Mouse (Mus musculus) left cerebral cortex, adult 2 months (tissue): Measurements from ENCODE around the gene Cry2. TPM values are rescaled to one million over a fixed set of nuclear protein-coding genes. Genes with fewer than 3 reads are reported as not detected.

ENCODE experiments used
- DNase-seq, 2 experiments: peaks; one replicate each; pipeline ENCODE4 v3.0.0; 2021 to 2022; ENCODE audit warnings: low spot score in 2 of 2, mixed read lengths in 1 of 2; ENCODE audit errors: extremely low spot score in 1 of 2
- H3K27ac ChIP-seq: fragments of 200-600 bp; 2 replicates; pipeline ENCODE4 v1.8.1; 2022
- H3K4me3 ChIP-seq: fragments of 200-600 bp; 2 replicates; pipeline ENCODE4 v1.8.1; 2022
- CTCF ChIP-seq: fragments of 200-600 bp; IDR thresholded peaks from 2 replicates; pipeline ENCODE4 v1.8.1; 2022; ENCODE audit warnings: antibody characterized with exemption, mild to moderate bottlenecking, moderate library complexity
- intact Hi-C: fragments of 180-260 bp; cut with DNase I; formaldehyde crosslinking; loops from one replicate; pipeline ENCODE4 v1.15.1; 2025
- total RNA-seq, 2 experiments: library from RNA; stranded (reverse); gene quantifications; 2 replicates each; pipeline ENCODE4 v1.2.3; 2021

Cry2 gene
- total RNA-seq, 2 experiments from 2014 or later = 126 to 129 TPM

DNA sequence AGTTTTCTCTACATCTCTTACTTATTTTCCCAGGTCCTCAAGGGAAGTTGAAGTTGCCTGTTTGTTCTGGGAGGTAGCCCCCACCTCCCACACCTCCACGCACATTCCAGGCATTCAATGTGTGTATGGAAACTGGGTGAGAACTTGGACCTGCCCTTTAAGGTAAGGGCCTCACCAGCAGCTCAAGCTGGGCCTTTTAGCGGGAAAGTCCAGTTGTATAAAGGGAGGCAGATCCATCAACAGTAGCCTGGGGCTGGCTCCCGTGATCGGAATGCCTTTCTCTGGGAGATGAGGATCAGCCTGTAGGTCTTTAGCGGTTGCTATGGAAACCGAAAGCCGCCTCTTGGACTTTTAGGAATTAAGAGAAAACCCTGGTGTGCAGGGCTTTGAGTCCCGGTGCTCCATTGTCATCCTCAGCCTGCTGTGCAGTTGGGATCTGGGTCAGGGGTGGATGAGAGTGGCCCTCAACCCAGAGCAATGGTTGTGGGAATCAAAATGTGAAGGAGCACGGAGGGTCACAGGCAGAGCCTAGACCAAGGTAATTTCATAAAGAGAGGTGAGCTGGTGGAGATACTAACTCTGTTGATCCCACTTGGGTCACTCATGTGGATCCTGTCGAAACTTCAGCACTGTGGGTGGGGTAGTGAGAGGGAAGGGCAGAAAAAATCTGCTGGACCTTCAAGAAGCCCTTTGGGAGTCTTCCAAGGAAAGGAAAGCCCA is 61.7 kb downstream of the Cry2 start:
- DNase-seq = no peak
- H3K27ac ChIP-seq = no peak overlapping the region
- no peak for TF ChIP-seq CTCF
- intact Hi-C loops = no loop called here
- H3K4me3 ChIP-seq = no peak overlapping the region

DNA sequence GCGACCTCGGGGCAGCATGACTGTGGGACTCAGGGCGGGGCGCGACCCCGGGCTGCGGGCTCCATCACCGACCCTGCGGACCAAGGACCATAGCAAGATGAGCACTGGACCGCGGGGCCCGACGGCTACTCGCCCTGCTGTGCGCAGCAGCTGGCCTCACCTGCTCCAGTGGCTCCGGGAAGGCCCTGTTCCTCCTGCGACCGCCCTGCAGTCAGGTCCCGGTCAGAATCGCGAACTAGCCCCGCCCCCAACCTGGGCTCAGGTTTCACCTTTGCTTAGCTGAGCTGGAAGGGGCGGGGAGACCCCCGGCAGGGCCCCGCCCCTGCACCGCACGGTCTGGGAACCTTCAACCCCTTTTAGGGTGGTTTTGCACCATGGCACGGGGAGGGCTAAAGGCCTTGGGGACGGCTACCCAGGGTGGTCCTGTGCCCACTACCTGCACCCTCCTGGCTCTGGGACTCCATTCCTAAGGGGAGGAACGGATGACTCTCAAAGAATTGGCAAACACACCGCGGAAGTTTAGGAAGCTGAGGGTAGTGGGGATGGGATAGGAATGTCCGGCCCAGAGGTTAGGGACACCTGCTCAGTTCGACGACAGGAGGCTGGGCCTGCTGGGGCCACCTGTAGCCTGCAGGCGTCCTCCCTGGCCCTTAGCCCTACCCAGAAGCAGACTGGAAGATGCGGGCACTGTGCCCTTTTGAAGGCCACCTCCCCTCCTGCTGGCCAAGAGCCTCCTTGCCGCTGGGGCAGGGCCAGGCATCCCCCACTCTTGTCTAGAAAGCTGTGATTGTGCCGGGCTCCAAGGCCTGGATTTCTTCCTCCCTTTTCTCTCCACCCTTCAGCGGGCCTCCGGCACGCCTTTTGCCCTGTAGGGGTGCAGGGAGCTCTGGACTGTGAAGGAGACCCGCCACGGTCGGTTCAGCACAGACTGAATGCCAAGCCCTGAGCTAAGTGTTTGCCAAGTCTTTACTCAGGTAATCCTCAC is 62.7 kb downstream of the Cry2 start:
- Histone ChIP-seq H3K27ac (no peak overlapping the region), H3K4me3 (peak overlapping the region; percentile 16; the same call in 1 of the 2 replicates)
- intact Hi-C loops = no loop called here
- no peak for DNase-seq
- TF ChIP-seq CTCF = no peak

DNA sequence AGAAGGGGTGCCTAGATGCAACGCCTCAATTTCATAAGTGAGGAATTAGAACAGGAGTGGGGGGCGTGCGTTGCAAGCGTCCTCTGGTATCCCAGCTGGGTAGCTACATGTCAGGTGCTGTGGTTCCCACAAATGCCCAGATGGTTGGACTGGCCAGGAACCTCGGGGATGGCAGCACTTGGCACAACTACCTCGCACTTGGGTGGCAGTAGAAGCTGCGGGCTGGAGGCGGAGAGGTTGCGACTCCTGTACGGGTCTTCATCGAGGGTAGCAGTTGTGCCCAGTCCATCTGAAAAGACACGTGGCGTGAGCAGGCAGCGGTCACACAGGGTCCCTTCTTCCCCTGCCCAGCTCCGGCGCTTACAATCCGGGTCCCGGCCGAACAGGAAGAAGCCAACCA is 63.5 kb downstream of the Cry2 start:
- no peak overlapping the region for H3K27ac ChIP-seq
- TF ChIP-seq CTCF = no peak
- DNase-seq = no peak
- 0 out of 2 replicates have a peak overlapping the region, but pooled peaks have one; percentile 16 for H3K4me3 ChIP-seq
- intact Hi-C loops = no loop called here

DNA sequence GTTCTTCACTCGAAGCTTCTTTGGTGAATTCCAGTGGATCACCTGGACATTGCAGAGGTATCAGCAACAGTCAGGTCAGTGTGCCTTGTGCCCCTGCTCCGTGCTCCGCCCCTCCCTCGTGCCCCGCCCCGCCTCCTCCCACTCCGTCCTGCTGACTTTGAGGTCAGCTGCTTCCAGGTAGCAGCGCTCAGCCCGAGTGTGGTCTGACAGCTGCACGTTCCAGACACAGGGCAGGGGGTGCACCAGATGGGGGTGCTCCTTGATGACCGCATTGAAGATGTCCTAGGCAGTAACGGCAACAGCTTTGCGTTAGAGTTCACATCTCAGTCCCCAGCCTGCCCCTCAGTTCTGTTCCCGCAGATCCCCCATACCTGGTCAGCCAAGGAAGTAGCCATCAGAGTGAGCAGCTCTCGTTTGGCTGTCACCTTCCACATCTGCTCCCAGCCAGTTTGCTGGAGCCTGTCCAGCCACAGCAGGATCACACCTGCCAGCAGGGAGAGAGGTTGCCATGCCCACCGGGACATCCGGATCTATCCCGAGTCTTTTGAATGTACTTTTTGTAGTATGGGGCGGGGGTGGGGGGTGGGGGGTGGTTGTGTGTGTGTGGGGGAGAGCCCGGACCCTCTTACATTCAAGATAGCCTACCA is 66.3 kb downstream of the Cry2 start:
- Histone ChIP-seq H3K4me3 (no peak overlapping the region), H3K27ac (no peak overlapping the region)
- DNase-seq = no peak
- intact Hi-C loops = no loop called here
- TF ChIP-seq CTCF = no peak

DNA sequence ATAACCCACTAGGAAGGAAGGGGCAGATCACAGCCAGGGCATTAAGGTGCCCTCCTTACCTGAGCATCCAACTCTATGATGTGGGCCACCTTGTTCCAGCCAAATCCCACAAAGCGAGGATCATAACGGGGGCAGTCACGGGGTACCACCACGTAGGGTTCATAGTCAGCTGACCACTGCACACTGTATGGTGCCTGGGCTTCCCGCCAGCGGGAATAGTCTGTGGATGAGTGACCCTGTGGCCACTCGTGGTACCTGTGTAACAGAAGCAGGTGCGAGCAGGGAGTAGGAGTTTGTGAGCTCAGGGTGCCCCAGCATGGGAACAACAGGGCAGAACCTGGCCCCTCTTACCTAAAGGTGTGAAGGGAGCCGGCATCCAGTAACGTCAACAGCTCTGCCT is 68.3 kb downstream of the Cry2 start:
- H3K4me3 ChIP-seq = no peak overlapping the region
- intact Hi-C loops = no loop called here
- no peak for TF ChIP-seq CTCF
- no peak overlapping the region for H3K27ac ChIP-seq
- DNase-seq = no peak

DNA sequence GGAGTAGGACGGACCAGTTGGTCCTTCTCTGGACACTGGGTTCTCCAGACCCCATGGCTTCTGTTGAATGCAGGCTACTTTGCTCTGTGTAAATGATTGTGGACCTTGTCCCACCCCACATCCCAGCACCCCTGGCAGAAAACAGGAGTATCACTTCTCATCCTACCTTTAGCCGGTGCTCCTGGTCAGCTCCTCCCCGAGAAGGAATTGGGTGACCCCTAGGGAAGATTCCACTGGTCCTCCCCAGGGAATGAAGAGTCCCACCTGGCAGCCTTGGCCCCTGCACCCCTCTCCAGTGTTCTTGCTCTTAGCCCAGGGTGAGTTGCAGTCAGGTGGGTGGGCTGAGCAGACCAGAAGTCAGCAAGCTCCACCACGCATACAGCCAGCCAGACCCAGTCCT is 69.8 kb downstream of the Cry2 start:
- DNase-seq = no peak
- intact Hi-C loops = no loop called here
- Histone ChIP-seq H3K27ac (no peak overlapping the region), H3K4me3 (no peak overlapping the region)
- no peak for TF ChIP-seq CTCF

DNA sequence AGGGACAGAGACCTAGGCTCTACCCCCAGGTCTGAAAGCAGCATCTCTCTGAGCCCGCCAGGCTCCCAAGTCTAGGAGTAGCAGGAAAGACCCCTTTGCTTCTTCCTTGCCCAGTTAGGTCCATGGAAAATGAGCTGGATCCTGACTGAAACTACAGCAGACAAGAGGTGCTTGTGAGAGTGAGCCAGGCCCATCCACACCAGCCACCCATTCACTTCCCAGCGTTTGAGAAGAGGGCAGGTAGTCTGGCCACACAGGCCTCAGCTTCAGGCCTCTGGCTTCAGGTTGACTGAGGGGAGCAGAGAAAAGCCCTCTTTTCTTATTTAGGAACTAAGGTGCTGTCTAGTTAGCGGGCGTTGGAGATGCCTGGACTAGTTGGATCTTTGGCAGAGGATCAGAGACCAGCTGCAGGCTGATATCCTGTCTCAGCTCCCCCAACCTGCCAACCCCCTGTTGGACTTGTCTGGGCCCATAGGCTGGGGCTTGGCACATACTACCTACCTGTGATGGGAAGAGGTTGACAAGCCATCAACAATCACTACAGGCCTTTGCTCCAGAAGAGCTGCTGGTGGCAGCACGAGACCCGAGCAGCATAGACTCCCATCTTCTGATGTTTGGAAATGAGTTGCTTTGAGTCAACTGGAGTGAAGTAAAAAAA is 71.1 kb downstream of the Cry2 start:
- H3K4me3 ChIP-seq = no peak overlapping the region
- H3K27ac ChIP-seq = no peak overlapping the region
- TF ChIP-seq CTCF = no peak
- DNase-seq = no peak
- intact Hi-C loops = no loop called here

DNA sequence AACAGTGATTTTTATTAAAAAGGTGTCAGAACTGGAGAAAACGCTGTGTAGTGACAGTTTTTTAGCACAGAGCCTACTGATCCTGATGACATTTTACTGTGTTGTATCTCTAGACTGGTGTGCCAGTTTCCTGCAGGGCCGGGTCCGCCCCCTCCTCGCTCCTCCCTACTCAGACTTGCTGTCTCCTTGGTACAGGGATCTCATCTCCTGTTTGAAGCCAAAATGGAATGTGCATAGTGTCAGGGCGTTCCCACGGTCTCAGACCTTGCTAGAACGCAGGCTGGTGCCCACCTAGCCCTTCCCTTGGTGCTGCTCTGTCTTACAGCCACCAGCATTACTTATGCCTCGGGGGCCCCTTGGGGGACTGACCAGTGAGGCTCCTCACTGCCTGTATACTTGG is 72.0 kb downstream of the Cry2 start:
- Histone ChIP-seq H3K4me3 (no peak overlapping the region), H3K27ac (no peak overlapping the region)
- TF ChIP-seq CTCF = no peak
- no peak for DNase-seq
- intact Hi-C loops = no loop called here

DNA sequence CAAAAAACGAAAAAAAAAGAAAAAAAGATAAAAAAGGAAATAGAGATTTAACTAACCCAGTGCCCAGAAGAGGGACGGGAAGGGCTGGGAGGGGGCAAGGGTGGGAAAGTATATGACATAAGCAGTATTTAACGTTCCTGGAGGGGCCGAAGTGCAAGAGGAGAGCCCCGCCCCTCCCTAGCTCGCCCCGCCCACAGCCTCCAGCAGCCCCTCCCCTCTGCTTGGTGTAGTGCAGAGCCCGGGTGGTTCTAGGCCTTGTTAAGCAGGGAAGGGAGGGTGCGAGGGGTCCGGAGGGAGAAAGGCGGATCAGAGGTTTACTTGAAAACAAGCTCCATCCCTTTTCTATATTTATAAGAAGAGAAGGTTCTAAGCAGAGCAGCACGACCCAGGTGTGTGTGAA is 73.0 kb downstream of the Cry2 start:
- no peak for TF ChIP-seq CTCF
- H3K4me3 ChIP-seq = no peak overlapping the region
- intact Hi-C loops = no loop called here
- no peak for DNase-seq
- no peak overlapping the region for H3K27ac ChIP-seq

DNA sequence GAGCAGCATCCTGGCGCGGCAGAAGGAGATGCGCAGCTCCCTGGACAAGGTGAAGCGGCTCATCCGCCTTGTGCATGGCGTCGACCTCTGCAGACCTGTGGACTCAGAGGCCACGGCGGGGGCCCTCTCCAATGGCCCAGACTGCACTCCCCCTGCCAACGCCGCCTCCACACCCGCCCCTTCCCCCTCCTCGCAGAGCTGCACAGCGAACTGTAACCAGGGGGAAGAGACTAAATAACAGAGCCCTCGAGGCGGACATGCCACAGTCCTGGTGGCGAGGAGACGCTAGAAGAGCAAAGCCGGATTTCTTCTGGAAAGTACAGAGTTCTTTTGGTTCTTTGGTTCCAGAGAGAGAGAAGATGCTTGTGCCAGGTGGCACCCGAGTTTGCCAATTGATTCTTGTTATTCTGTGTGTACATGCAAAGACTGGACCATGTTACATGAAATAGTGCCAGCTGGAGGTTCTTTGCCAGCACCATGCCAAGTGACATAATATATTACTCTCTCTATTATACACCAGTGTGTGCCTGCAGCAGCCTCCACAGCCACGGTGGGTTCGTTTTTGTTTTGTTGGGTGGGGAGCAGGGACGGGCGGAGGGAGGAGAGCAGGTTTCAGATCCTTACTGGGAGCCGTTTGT is 73.5 kb downstream of the Cry2 start:
- H3K4me3 ChIP-seq = no peak overlapping the region
- no peak for TF ChIP-seq CTCF
- intact Hi-C loops = no loop called here
- no peak for DNase-seq
- no peak overlapping the region for H3K27ac ChIP-seq

DNA sequence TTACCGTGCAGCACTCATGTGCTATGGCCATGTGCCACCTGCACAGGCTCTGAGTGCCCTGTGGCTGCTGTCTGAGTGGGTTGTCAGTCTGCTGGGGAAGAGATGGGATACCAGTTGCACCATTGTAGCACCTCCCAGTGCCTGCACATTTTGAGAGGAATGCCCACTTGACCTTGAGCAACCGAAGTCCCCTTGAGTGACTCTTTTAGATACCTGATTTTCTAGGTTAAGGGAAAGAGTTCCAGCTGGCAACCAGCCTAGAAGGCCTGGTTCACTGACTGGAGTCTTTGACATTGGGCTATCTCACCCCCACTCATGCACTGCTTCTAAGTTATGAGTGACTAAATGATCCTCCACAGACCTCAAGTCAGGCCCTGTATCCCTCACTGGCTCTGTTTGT is 74.5 kb downstream of the Cry2 start:
- Histone ChIP-seq H3K4me3 (no peak overlapping the region), H3K27ac (no peak overlapping the region)
- intact Hi-C loops = no loop called here
- TF ChIP-seq CTCF = no peak
- DNase-seq = no peak
